Mouse (Mus musculus) activated CD4-positive, CD25-positive, alpha-beta regulatory T cell (primary cell): ENCODE data around the gene Card19. TPM values are rescaled to one million over a fixed set of nuclear protein-coding genes. Genes with fewer than 3 reads are reported as not detected.

ENCODE experiments used
- polyA plus RNA-seq, 2 experiments: library from polyadenylated mRNA; unstranded; fragments of 100-300 nt; shearing (Covaris generic); gene quantifications; one replicate each; pipeline ENCODE4 v1.2.1; 2017

Gene Card19
- polyA plus RNA-seq: 10 to 100 TPM; 68.7 to 76.4 TPM

GRCm38 (mm10) chr13:49215504-49216219 is at the start of gene Card19:
Gene Card19, minus strand, starts transcription at chr13:49216037.

GRCm38 (mm10) chr13:49248467-49248862 is 32.6 kb upstream of the Card19 start, which contains the start of gene Susd3:
Gene Susd3, minus strand, starts transcription at chr13:49248706.

DNA sequence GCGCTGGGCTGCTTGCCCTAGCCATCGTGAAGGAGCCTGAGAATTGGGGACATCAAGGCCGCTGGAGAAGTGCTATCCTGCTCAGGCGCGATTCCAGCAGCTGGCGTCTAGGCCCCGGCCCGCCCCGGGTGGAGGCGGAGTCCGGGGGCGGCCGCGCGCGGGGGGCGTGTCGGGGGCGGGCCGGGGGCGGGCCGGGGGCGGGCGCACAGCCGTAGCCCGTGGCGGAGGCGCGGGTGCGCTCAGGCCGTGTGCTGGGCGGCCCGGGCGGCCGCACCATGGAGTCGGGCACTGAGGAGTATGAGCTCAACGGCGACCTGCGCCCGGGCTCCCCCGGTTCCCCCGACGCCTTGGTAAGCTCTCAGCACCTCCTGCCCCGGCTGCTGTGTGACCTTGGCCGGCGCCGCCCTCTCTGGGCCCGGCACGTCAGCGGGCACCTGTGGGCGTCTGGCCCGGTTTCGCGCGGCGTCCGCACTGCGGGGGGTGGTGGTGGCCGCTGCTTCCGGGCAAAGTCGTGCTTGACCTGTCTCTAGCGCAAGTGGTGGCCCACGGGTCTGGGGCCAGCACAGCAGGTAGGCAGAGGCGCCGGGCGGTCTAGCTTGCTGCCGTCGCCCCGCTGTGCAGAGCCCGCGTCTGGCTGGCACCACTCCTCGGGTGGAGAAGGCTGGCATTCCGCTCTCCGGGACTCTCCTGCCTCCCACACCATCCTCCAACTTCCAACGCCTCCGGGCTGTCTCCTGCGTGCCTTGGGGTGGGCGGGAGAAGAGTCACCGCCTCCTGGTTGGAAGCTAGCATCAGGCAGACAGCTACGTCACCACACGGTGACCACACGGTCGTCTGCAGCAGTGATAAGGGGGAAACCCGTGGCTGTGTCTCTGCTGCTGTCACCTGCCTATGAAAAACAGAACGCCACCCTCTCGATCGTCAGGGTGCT is 28.3 kb downstream of the Card19 start, which contains the start of gene Ninj1:
Gene Ninj1 (plus strand): TSS at position 198 of the 931 bp plus-strand sequence.

Other genes with a start within 250 kb of the Card19 start
- 10 to 100 TPM; 44.0 to 95.9 TPM for gene Fam120a, start 248.0 kb downstream of the Card19 start, polyA plus RNA-seq
- gene Wnk2, start 68.0 kb downstream of the Card19 start, polyA plus RNA-seq: under 1 TPM in 1 of 2 experiments, not detected in 1; 0.22 TPM
- gene Ninj1, start 28.6 kb downstream of the Card19 start, polyA plus RNA-seq: 10 to 100 TPM; 43.5 to 54.3 TPM
- 100 to 1,000 TPM in 1 of 2 experiments, 10 to 100 TPM in 1; 43.5 to 103 TPM for gene Susd3, start 32.7 kb upstream of the Card19 start, polyA plus RNA-seq
- 10 to 100 TPM; 16.3 to 16.7 TPM for gene Fgd3, start 104.3 kb upstream of the Card19 start, polyA plus RNA-seq
- 10 to 100 TPM; 17.3 to 24.3 TPM for gene Bicd2, start 125.5 kb upstream of the Card19 start, polyA plus RNA-seq
- 10 to 100 TPM in 1 of 2 experiments, 1 to 10 TPM in 1; 8.3 to 11.4 TPM for gene Ippk, start 205.2 kb upstream of the Card19 start, polyA plus RNA-seq